Mouse (Mus musculus) gastrocnemius, adult 2 months (tissue): ENCODE measurements around the gene Gm10134. TPM values are rescaled to one million over a fixed set of nuclear protein-coding genes. Genes with fewer than 3 reads are reported as not detected.
A peak's percentile ranks its signal among the peaks of the same experiment; 100 is the strongest.
"Not testable (repeated sequence)": the region's sequence is repeated elsewhere in the genome, so short reads cannot be mapped to it uniquely, and the experiment has no call there.

ENCODE experiments used
- DNase-seq: peaks from one replicate; pipeline ENCODE4 v3.0.0; 2022
- H3K27ac ChIP-seq: fragments of 200-600 bp; 2 replicates; pipeline ENCODE4 v1.8.1; 2022; ENCODE audit warnings: mild to moderate bottlenecking
- H3K4me3 ChIP-seq: fragments of 200-600 bp; 2 replicates; pipeline ENCODE4 v1.8.1; 2022; ENCODE audit warnings: mild to moderate bottlenecking, moderate library complexity
- CTCF ChIP-seq: fragments of 200-600 bp; IDR thresholded peaks from 2 replicates; pipeline ENCODE4 v1.8.1; 2022; ENCODE audit warnings: antibody characterized with exemption, mild to moderate bottlenecking, moderate library complexity
- intact Hi-C: fragments of 180-260 bp; cut with DNase I; formaldehyde crosslinking; loops from one replicate; pipeline ENCODE4 v1.15.1; 2025
- total RNA-seq, 2 experiments: library from RNA; stranded (reverse); gene quantifications; 2 replicates each; pipeline ENCODE4 v1.2.3; 2021

Gene Gm10134
- total RNA-seq, 2 experiments from 2014 or later = 0.98 TPM; not detected in 1

- H3K4me3 ChIP-seq = no peak overlapping the region
- no peak for DNase-seq
- intact Hi-C loops = no loop called here
- no peak overlapping the region for H3K27ac ChIP-seq
- TF ChIP-seq CTCF = no peak
Observed at GRCm38 (mm10) chr2:28483861-28484260, 22.0 kb upstream of the Gm10134 start.

DNA sequence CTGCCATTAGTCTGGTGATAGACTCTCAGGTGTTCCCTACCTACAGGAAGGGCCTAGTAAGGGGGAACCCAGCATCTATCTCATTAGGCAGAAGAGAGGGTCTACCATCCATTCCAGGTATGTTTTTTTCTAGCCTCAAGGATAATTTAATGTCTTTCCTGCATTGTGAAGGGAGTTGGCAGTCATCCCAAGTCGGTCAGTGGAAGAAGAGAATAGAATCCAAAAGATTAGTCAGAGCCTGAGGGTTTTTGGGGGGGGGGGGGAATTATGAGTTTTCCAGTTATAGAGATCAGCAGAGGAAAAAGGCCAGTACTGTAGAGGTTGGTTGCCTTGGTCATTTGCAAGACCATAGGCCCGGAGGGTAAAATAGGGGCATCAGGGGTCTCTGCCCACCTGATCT lies 11.4 kb upstream of the Gm10134 start:
- H3K4me3 ChIP-seq = no peak overlapping the region
- no peak for TF ChIP-seq CTCF
- intact Hi-C loops = no loop called here
- H3K27ac ChIP-seq = no peak overlapping the region
- no peak for DNase-seq

DNA sequence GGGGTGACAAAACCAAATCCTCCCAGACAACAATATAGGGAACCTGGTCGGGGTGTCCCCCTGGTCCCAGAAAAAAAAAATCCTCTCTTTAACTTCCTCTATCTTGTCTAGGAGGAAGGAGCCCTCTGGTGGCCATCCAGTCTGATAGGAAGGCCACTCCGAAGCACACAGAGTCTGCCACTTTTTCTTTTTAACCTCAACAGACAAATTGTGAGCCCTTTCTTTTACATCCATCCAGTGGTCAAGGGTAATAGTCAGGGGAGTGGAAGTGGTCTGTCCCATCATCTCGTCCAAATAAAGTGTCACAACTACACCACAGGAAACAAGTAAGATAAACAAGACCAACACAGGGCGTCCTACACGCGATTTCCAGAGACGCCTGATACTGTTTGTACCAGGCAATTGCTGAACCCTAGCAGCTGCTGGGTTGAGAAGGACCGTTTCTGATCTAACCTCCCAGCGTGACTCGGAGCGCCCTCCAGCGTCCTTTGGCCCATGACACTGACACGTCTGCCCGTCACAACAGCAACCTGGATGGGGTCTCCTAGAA lies 10.6 kb upstream of the Gm10134 start:
- TF ChIP-seq CTCF = peak; percentile 29; the same call in 1 of the 2 replicates
- no peak for DNase-seq
- intact Hi-C loops = no loop called here
- Histone ChIP-seq H3K27ac (no peak overlapping the region), H3K4me3 (peak overlapping the region; percentile 7; the same call in 1 of the 2 replicates)

DNA sequence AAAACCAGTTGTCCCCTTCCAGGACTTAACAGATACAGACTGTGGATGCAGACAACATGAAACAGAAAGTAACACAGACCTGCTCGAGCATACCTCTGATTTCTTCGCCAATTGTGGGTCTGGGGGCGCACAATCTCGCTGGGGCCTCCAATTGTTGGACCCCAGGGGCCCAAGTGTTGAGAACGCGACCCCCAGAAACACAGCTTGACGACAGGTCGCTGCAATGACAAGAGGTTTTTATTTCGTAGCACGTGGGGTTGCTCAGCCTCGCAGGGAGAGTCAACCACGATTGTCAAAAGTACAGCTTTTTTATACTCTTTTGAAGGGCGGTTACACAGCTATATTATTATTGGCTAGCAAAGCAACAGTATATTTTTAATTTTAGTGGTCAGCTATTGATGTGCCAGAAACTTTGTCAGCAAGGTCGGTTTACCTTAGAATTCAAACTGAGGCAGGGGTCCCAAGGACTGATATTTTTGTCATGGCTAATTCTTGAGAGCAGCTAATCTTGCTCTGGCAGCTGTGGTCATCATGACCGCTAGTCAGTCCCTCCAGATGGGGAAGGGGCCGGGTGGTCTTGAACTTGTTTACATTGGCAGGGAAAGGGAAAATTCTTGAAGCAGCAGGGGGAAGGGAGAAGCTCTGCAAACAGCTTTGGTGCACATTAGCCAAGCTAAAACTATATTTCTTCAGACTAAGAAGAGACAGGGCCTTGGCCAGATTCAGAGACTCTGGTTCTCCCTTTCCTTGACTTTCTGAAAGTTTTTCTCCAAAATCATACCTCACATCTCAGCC lies 9.9 kb upstream of the Gm10134 start:
- no peak for DNase-seq
- Histone ChIP-seq H3K4me3 (peak overlapping the region; percentile 1; the same call in 1 of the 2 replicates), H3K27ac (no peak overlapping the region)
- intact Hi-C loops = no loop called here
- no peak for TF ChIP-seq CTCF

DNA sequence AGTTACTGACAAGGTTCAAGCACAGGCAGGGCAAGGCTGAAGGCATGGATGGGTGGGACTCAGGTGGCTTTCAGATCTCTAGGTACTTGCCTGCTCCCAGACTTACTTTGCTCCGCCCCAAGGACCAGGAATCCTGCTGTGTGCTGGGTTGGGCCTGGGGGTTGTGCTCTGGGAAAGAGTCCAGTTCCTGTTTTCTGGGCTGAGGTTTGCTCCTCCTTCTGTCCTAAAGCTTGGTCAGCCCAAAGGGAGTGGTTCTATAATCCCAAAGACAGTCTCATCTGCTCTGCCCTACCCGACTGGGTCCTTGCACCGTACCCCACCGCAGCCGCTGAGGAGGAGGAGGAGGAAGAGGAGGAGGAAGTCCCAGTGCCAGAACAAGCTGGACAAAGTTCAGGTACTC lies 9.2 kb upstream of the Gm10134 start, which contains the start of gene Gbgt1:
TSS of gene Gbgt1 (plus strand) at position 221 of the 400 bp plus-strand sequence.
- intact Hi-C loops = no loop called here
- Histone ChIP-seq H3K4me3 (peak within 1 kb of the TSS; percentile 54), H3K27ac (no peak within 1 kb of the TSS)
- TF ChIP-seq CTCF = no peak
- DNase-seq = no peak

- intact Hi-C loops = no loop called here
- TF ChIP-seq CTCF = no peak
- no peak for DNase-seq
- peak overlapping the region; percentile 54 for H3K4me3 ChIP-seq
- H3K27ac ChIP-seq = no peak overlapping the region
Observed at GRCm38 (mm10) chr2:28497561-28497960, 8.3 kb upstream of the Gm10134 start.

DNA sequence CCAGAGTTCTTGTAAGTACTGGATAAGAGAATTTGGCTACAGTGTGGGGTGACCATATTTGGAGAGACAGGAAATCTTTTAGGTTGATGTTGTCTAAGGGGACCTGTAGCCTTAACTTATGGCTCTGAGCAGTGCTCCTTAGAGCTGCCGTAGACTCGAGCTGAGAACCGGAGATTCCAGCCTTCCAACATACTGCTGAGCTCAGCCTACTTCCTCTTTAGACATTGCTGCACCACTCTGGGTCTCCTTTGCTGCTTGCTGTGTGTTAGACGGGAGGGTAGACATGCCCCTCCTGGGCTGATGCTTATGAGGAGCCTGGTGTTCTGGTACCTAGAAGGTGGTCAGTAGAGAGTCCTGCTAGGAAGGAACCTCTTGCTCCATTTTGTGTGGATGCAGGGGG lies 7.5 kb upstream of the Gm10134 start:
- DNase-seq = no peak
- intact Hi-C loops = no loop called here
- Histone ChIP-seq H3K4me3 (peak overlapping the region; percentile 18; the same call in 1 of the 2 replicates), H3K27ac (no peak overlapping the region)
- no peak for TF ChIP-seq CTCF

DNA sequence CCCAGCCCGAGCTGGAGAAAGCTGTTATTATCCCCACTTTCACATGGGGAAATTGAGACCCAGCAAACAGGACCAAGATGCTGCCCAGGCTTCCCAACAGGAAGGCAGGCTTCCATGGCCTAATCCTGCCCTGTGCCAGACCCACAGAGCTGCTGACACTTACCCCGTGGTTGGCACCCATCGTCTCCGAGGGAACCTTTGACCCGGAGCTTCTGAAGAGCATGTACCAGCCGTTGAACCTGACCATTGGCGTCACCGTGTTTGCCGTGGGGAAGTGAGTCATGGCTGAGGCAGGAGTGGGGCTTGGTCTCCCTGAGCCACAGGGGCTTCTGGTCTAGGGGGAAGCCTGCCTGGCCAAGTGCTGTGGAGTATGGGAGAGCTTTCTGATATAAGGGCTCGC lies 2.9 kb upstream of the Gm10134 start:
- no peak overlapping the region for H3K27ac ChIP-seq
- TF ChIP-seq CTCF = no peak
- intact Hi-C loops = no loop called here
- H3K4me3 ChIP-seq = no peak overlapping the region
- DNase-seq = no peak

- intact Hi-C loops = no loop called here
- Histone ChIP-seq H3K4me3 (no peak overlapping the region), H3K27ac (no peak overlapping the region)
- no peak for DNase-seq
- no peak for TF ChIP-seq CTCF
Observed at GRCm38 (mm10) chr2:28504676-28505075, 1.2 kb upstream of the Gm10134 start.

GRCm38 (mm10) chr2:28506291-28506690 lies 396 bp downstream of the Gm10134 start:
- Histone ChIP-seq H3K27ac (no peak overlapping the region), H3K4me3 (no peak overlapping the region)
- intact Hi-C loops = no loop called here
- DNase-seq = no peak
- no peak for TF ChIP-seq CTCF

DNA sequence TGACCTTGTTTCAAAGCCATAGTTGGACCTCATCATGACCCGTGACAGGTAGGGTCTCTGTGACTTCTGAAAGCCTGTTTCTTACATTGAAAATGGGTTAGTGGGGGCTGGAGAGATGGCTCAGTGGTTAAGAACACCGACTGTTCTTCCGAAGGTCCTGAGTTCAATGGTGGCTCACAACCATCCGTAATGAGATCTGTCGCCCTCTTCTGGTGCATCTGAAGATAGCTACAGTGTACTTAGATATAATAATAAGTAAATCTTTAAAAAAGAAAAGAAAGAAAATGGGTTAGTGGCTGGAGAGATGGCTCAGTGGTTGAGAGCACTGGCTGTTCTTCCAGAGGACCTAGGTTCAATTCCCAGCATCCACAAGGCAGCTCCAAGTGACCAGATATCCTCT lies 5.7 kb downstream of the Gm10134 start:
- H3K4me3 ChIP-seq, H3K27ac ChIP-seq, DNase-seq, intact Hi-C loops: not testable (repeated sequence)
- TF ChIP-seq CTCF = peak; percentile 38

DNA sequence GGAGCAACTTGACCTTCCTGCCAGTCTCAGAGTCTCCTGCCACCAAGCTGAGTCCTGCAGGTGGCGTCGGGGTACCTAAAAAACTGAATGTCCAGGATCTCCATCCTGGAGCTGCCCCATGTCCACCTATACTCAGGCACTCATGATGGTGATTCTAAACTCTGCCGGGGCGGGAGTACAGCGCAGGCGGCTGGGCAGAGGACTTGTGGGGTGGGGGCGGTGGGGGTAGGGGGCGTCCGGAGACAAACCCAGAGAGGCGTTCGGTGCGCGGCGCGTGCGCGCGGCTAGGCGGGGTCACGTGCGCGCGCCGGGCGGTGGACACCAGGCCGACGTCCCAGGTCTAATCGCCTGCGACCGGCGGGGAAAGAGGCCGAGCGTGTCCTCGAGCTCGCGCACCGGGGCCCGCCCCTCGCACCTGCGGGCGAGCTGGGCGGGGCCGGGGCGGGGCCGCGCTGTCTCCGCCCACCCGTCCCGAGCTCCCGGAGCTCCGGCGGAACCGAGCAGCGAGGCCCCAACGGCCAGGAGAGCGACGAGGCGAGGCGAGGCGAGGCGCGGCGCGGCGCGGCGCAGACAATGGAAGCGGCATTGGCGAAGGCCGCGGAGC lies 7.0 kb downstream of the Gm10134 start, which contains the start of gene Ralgds:
TSS of gene Ralgds (plus strand) at position 328 of the 604 bp plus-strand sequence.
- H3K4me3 ChIP-seq = peak within 1 kb of the TSS; percentile 79
- peak within 1 kb of the TSS; percentile 49; the same call in 1 of the 2 replicates for H3K27ac ChIP-seq
- DNase-seq = peak; percentile 68
- TF ChIP-seq CTCF = peak; percentile 15; the same call in 1 of the 2 replicates
- intact Hi-C loops = no loop called here
